Mouse (Mus musculus) forebrain, embryonic 14.5 days (tissue): ENCODE results near the gene Aif1. TPM values are rescaled to one million over a fixed set of nuclear protein-coding genes. Genes with fewer than 3 reads are reported as not detected.

Experiments used
- ATAC-seq: fragments of 200-750 bp; cut with Nextera tagmentation; 2 replicates; pipeline ENCODE4 v1.8.0; 2017; ENCODE audit warnings: mild to moderate bottlenecking, moderate library complexity
- DNase-seq: peaks from one replicate; pipeline ENCODE4 v3.0.0-alpha.2; 2015; ENCODE audit warnings: low spot score
- H3K27ac ChIP-seq: fragments of 300-500 bp; sonication (generic); 2 replicates; pipeline ENCODE4 v1.5.1; 2014; ENCODE audit warnings: low read depth, mild to moderate bottlenecking, control low read depth, low read length, moderate library complexity
- H3K27me3 ChIP-seq: fragments of 300-500 bp; sonication (generic); replicated peaks from 2 replicates; pipeline ENCODE4 v1.6.1; 2014; ENCODE audit warnings: low read length, control low read depth, mixed read lengths; ENCODE audit not compliant: control insufficient read depth, insufficient read depth
- H3K36me3 ChIP-seq: fragments of 300-500 bp; sonication (generic); 2 replicates; pipeline ENCODE4 v1.6.1; 2014; ENCODE audit warnings: low read length, control low read depth; ENCODE audit not compliant: control insufficient read depth, insufficient read depth
- H3K4me1 ChIP-seq: fragments of 300-500 bp; sonication (generic); 2 replicates; pipeline ENCODE4 v1.6.1; 2014; ENCODE audit warnings: antibody characterized with exemption, low read length, control low read depth; ENCODE audit not compliant: control insufficient read depth, insufficient read depth
- H3K4me2 ChIP-seq: fragments of 300-500 bp; sonication (generic); 2 replicates; pipeline ENCODE4 v1.6.1; 2014; ENCODE audit warnings: mild to moderate bottlenecking, control low read depth, low read length
- H3K4me3 ChIP-seq: fragments of 300-500 bp; sonication (generic); 2 replicates; pipeline ENCODE4 v1.5.1; 2014; ENCODE audit warnings: low read depth, low read length, control low read depth
- H3K9ac ChIP-seq: fragments of 300-500 bp; sonication (generic); 2 replicates; pipeline ENCODE4 v1.6.1; 2014; ENCODE audit warnings: mild to moderate bottlenecking, low read length, control low read depth, moderate library complexity
- H3K9me3 ChIP-seq: fragments of 300-500 bp; sonication (generic); replicated peaks from 2 replicates; pipeline ENCODE4 v1.6.1; 2016; ENCODE audit warnings: low read length, control low read depth, mixed read lengths; ENCODE audit not compliant: control insufficient read depth
- WGBS: fragments of 180-500 bp; shearing (Covaris S2); extraction: QIAGEN DNeasy Blood & Tissue Kit; methylation state at CpG from one replicate; pipeline ENCODE4 v1.1.7; 2014; 5-methylcytosine and 5-hydroxymethylcytosine counted together
- polyA plus RNA-seq: library from polyadenylated mRNA; unstranded; fragments of >200 nt; fragmentation: Nextera tagmentation; extraction: Ambion mirVana; gene quantifications from 2 replicates; pipeline ENCODE4 v1.2.1, GENCODE M21; 2014

Aif1 gene
- polyA plus RNA-seq, result 6.9 and 7.3 TPM in 2 replicates

DNA sequence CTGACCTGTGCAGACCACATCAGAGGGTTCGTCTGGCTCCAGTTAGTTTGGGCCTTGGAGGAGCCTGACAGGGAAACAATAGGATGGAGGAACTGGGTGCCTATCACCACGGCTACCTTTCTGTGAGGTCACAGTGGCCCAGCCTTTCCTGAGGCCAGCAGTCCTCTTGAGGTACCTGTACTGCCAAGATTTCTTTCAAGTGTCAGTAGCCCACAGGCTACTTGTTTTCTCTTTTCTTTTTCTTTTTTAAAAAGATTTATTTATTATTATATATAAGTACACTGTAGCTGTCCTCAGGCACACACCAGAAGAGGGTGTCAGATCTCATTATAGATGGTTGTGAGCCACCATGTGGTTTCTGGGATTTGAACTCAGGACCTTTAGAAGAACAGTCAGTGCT, at the start of gene Aif1:
Gene Aif1 (minus strand): TSS at position 101 of the 400 bp plus-strand sequence.
- Histone ChIP-seq H3K4me1 (no peaks in the 10 kb centered on the region), H3K9ac (no peak within 1 kb of the TSS), H3K36me3 (no peaks in the 10 kb centered on the region), H3K27ac (no peak within 1 kb of the TSS), H3K27me3 (no peaks in the 10 kb centered on the region), H3K4me2 (no peak within 1 kb of the TSS), H3K4me3 (no peak within 1 kb of the TSS), H3K9me3 (no peaks in the 10 kb centered on the region)
- 47% methylated on average over 2 of the region's 2 CpGs for WGBS
- DNase-seq (no peak), ATAC-seq (no peak)

- 95% methylated on average over 5 of the region's 5 CpGs for WGBS
- H3K9ac ChIP-seq, result no peak overlapping the region
These were observed 49.6 kb upstream of the Aif1 start for GRCm38 (mm10) chr17:35225456-35225855.

DNA sequence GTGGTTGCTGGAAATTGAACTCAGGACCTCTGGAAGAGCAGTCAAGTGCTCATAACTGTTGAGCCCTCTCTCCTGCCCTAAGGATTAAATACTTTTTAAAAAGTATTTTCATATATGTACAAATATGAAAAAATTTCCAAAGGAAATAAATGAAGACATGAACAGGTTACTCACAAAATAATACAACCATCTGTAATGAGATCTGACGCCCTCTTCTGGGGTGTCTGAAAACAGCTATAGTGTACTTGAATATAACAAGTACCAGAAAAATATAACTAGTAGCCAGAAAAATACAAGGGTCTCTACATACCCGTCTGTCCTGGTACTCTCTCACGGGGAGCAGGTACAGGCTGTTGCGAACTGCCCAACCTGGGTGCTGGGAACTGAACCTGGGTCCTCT, 48.8 kb upstream of the Aif1 start:
- Histone ChIP-seq H3K4me3 (no peak overlapping the region), H3K9ac (no peak overlapping the region), H3K27ac (no peak overlapping the region), H3K4me2 (no peak overlapping the region), H3K36me3 (peaks cover 61% of the 10 kb centered on the region), H3K4me1 (no peaks in the 10 kb centered on the region), H3K27me3 (no peaks in the 10 kb centered on the region), H3K9me3 (no peaks in the 10 kb centered on the region)
- no peak for ATAC-seq
- WGBS, result 94% methylated on average over 4 of the region's 4 CpGs
- DNase-seq, result no peak

More at GRCm38 (mm10) chr17:35225456-35225855, 49.6 kb upstream of the Aif1 start:
- H3K9me3 ChIP-seq, result no peaks in the 10 kb centered on the region
- H3K27me3 ChIP-seq, result no peaks in the 10 kb centered on the region
- no peak for DNase-seq
- no peak overlapping the region for H3K4me3 ChIP-seq
- no peak overlapping the region for H3K27ac ChIP-seq
- H3K4me1 ChIP-seq, result no peaks in the 10 kb centered on the region
- H3K4me2 ChIP-seq, result no peak overlapping the region
- no peak for ATAC-seq
- peaks cover 61% of the 10 kb centered on the region for H3K36me3 ChIP-seq

- peaks cover 46% of the 10 kb centered on the region for H3K36me3 ChIP-seq
- no peaks in the 10 kb centered on the region for H3K9me3 ChIP-seq
- no peak for ATAC-seq
- no peaks in the 10 kb centered on the region for H3K4me1 ChIP-seq
- no peak overlapping the region for H3K4me2 ChIP-seq
- H3K27ac ChIP-seq, result no peak overlapping the region
- H3K4me3 ChIP-seq, result no peak overlapping the region
- no peak for DNase-seq
- WGBS, result 85% methylated on average over 6 of the region's 6 CpGs
- H3K27me3 ChIP-seq, result no peaks in the 10 kb centered on the region
- H3K9ac ChIP-seq, result no peak overlapping the region
These were observed 46.4 kb upstream of the Aif1 start for GRCm38 (mm10) chr17:35222299-35222698.

- DNase-seq, result no peak
- Histone ChIP-seq H3K27ac (no peak within 1 kb of the TSS), H3K9ac (no peak within 1 kb of the TSS), H3K36me3 (peaks cover 35% of the 10 kb centered on the region), H3K9me3 (no peaks in the 10 kb centered on the region), H3K4me3 (no peak within 1 kb of the TSS), H3K4me1 (no peaks in the 10 kb centered on the region), H3K27me3 (no peaks in the 10 kb centered on the region), H3K4me2 (no peak within 1 kb of the TSS)
- 84% methylated on average over 28 of the region's 28 CpGs for WGBS
- ATAC-seq, result no peak
These were observed 44.5 kb upstream of the Aif1 start, which contains the start of gene Gm16181 for GRCm38 (mm10) chr17:35220156-35220952. Gene Gm16181, plus strand, starts transcription at chr17:35220834.

GRCm38 (mm10) chr17:35219601-35220041, 43.8 kb upstream of the Aif1 start:
- 91% methylated on average over 6 of the region's 6 CpGs for WGBS
- Histone ChIP-seq H3K9me3 (no peaks in the 10 kb centered on the region), H3K4me3 (no peak overlapping the region), H3K27ac (no peak overlapping the region), H3K36me3 (peaks cover 28% of the 10 kb centered on the region), H3K4me1 (no peaks in the 10 kb centered on the region), H3K27me3 (no peaks in the 10 kb centered on the region), H3K9ac (no peak overlapping the region), H3K4me2 (no peak overlapping the region)
- ATAC-seq (no peak), DNase-seq (no peak)

DNA sequence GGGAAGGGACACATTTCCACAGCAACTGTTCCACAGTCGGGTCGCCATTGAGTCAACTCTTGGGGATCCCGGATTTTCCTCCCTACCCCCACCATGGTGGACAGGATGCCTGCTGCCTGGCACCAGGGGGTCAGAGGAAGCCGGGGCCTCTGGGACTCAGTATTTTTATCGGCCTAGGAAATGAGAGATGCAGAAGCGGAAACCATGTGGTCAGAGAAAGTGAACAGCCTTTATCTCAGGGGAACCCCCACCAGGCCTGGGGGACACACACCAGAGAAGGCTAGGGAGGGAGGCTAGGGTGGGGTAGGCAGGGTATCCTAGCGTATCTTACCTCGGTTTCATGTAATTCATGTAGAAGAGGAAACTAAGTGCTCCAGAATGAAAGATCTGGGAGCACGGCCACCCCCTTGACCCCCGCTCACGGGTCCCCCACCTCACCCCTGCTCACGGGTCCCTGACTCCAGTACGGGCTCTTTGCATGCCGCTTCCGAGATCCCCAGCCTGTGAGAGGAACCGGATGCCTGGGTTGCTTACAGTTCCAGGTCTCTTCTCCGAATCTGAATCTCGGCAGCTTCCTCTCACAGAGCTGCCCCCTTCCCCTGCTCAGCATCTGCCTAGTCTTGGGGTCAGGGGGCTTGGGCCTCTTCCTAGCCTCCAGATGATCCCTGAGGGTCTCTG, 42.8 kb upstream of the Aif1 start:
- WGBS, result 91% methylated on average over 18 of the region's 18 CpGs
- no peak overlapping the region for H3K27ac ChIP-seq
- ATAC-seq, result no peak

GRCm38 (mm10) chr17:35213071-35213470, 37.2 kb upstream of the Aif1 start:
- Histone ChIP-seq H3K9me3 (no peaks in the 10 kb centered on the region), H3K36me3 (no peaks in the 10 kb centered on the region), H3K4me1 (no peaks in the 10 kb centered on the region), H3K27me3 (no peaks in the 10 kb centered on the region), H3K9ac (no peak overlapping the region), H3K4me3 (no peak overlapping the region), H3K4me2 (no peak overlapping the region), H3K27ac (no peak overlapping the region)
- no peak for DNase-seq
- ATAC-seq, result no peak
- WGBS, result 95% methylated on average over 5 of the region's 5 CpGs

More for the DNA sequence above, 42.8 kb upstream of the Aif1 start:
- Histone ChIP-seq H3K27me3 (no peaks in the 10 kb centered on the region), H3K4me1 (no peaks in the 10 kb centered on the region), H3K9ac (no peak overlapping the region), H3K9me3 (no peaks in the 10 kb centered on the region), H3K36me3 (peaks cover 28% of the 10 kb centered on the region), H3K4me2 (no peak overlapping the region), H3K4me3 (no peak overlapping the region)
- no peak for DNase-seq

DNA sequence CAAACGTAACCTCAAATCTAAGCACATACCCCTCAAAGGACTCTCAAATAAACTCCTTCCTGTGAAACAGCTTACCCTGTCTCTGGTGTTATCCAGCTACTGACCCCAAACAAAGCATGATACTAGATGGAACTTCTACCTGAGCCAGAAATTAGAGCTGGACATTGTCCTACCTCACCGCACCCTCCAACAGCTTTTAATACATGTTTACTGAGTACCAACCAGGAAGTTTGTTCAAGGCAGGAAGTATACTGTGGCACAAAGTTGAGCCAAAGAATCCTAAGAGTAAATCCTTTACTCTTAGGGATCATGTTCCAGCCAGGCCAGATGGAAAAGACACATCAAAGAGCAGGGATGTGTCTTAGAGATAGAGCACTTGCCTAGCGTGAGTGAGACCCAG, 34.7 kb upstream of the Aif1 start:
- no peaks in the 10 kb centered on the region for H3K27me3 ChIP-seq
- 87% methylated on average over 3 of the region's 3 CpGs for WGBS
- no peak overlapping the region for H3K9ac ChIP-seq
- H3K4me3 ChIP-seq, result no peak overlapping the region
- no peaks in the 10 kb centered on the region for H3K36me3 ChIP-seq
- DNase-seq, result no peak
- H3K4me1 ChIP-seq, result no peaks in the 10 kb centered on the region
- H3K9me3 ChIP-seq, result no peaks in the 10 kb centered on the region
- no peak overlapping the region for H3K4me2 ChIP-seq
- no peak for ATAC-seq
- H3K27ac ChIP-seq, result no peak overlapping the region
